Mouse (Mus musculus): ENCODE data around the gene Col4a2. TPM values are rescaled to one million over a fixed set of nuclear protein-coding genes. Genes with fewer than 3 reads are reported as not detected.

The Col4a2 gene
- total RNA-seq, 2 experiments from 2014 or later: 51.3 to 69.5 TPM

DNA sequence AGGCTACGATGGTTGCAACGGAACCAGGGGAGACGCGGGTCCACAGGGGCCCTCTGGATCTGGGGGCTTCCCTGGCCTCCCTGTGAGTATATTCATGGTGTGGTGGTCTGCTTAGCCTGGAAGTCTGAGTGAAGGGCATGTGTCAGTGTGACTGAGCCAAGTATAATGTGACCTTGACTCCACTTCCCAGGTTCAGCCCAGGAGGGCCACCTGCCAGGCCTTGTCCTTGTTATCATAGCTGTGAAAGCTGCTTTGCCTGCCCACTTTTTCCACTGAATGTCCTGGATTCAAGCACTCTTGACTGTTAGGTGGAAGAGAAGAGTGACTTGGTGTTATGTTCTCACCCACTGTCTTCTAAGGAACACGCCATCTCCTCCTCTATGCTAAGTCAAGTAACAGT, 88.6 kb downstream of the Col4a2 start:
- H3K4me3 ChIP-seq: no peak overlapping the region
- no peak for TF ChIP-seq CTCF (IDR thresholded peaks at IDR 0.05)
- no peak for DNase-seq
- intact Hi-C loops (cut with DNase I): no loop called here
- H3K27ac ChIP-seq: no peak overlapping the region

DNA sequence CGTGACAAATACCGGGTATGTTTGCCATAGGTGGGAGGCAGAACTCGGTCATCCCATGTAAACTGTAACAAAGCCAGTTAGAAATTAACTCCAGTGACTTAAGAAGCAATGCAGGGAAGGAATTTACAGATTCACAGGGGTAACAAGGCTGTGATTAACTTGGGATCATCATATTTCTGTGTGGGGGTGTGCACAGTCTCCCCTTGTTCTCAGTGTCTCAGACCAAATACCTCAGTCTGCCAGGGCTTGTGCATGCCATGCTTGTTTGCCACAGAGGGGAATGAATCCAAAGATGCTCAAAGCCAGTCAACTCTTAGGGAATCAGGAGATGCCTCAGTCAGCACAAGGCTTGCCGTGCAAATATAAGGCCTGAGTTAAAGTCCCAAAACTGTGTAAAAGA, 89.6 kb downstream of the Col4a2 start:
- no peak for TF ChIP-seq CTCF (IDR thresholded peaks at IDR 0.05)
- Histone ChIP-seq H3K4me3 (no peak overlapping the region), H3K27ac (no peak overlapping the region)
- intact Hi-C loops (cut with DNase I): no loop called here
- DNase-seq: no peak

DNA sequence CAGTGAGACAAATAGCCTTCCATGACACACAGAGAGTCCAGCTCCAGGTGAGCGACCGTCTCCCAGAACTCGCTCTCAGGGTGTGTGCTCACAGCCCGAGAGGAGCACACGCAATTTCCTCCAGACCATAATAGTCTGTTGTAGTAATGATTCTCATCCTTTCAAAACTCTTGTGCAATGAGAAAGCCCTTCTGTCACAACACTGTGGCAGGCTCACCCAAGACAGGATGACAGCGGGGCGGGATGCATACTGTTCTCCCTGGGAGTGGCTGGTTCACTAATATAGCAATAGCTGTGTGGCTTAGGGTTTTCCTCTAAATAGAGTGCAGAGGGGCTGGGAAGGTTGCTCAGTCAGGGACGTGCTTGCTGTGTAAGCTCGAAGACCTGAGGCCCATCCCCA, 91.2 kb downstream of the Col4a2 start:
- intact Hi-C loops (cut with DNase I): no loop called here
- no peak for TF ChIP-seq CTCF (IDR thresholded peaks at IDR 0.05)
- no peak for DNase-seq
- Histone ChIP-seq H3K27ac (no peak overlapping the region), H3K4me3 (no peak overlapping the region)

DNA sequence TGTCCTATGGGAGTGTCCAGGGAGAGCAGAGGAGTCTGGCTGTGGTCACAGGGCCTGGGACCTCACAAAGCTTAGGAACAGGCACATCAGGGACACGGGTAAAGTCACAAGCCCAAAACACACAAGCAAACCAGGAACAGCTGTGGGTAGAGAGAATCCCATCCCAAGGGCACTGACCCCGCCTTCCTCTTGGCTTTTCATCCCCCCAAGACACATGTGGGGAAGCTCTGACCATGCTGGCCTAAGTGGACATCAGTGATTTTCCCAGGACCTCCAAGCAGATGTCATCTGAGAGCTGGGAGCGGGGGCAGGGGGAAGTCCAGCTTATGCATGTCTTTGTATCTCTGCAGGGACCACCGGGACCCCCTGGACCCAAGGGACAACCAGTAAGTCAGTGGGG, 92.0 kb downstream of the Col4a2 start:
- no peak for TF ChIP-seq CTCF (IDR thresholded peaks at IDR 0.05)
- H3K27ac ChIP-seq: peak overlapping the region; percentile 73
- no peak overlapping the region for H3K4me3 ChIP-seq
- intact Hi-C loops (cut with DNase I): no loop called here
- DNase-seq: no peak

DNA sequence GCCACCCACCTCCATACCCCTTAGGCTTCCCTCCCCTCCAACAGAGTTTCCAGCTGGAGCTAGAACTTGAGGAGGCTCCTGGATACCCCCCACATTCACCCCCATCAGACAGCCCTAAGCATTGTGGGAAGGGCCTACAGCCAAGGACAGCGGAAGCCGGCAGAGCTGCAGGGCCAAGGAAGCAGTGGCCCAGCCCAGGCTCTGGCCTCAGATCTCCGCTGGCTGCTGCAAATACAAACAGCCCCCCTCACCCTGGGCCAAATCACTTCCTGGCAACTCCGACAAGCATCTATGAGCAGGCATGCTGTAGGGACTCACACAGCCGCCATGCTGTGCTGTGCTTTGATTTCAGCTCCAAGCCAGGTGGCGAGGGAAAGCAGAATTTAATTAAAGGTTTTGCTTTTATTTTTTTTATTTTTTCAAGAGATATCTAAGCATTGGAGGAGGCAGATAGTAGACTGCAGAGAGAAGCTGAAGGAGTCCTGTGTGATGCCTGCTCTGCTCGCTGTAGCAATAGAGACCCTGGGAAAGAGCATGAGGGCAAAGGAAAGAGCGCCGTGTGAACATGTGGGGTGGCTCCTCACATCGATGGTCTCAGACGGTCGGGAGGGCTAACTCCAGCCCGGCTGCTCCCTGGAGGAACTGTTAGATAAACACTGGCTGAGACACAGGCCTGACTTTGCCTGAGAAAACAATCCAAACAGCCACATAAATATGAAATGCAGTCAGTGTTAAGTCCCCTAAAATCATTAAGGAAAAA, 93.3 kb downstream of the Col4a2 start:
- Histone ChIP-seq H3K4me3 (no peak overlapping the region), H3K27ac (peak overlapping the region; percentile 73)
- intact Hi-C loops (cut with DNase I): no loop called here
- TF ChIP-seq CTCF (IDR thresholded peaks at IDR 0.05): peak; percentile 30
- peak; percentile 85 for DNase-seq

DNA sequence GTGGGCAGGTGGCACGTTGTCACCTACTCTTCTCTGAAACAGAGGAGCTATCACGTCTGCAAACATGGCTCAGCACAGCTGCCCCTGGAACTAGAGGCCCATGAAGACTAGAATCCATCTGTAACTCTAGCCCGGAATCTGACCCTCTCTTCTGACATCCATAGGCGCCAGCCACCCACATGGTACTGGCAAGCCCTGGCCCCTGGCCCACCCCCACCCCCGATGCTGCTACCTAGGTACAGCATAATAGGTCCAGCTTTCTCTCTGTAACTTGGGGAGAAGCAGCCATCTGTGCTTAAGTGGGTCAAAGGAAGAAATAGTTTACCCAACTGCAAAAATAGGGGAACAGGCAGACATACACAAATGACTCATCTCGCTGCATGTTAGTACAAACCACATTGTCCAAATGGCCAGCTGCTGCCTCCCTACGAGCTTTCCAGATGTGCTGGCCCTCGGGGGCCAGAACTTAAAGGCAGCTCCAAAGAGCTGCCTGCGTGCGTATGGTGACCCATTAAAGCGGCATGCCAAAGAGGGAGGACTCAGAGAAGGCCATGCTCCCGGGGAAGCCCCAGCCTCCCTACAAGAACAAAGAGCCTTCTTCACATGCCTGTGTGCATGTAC, 99.0 kb downstream of the Col4a2 start:
- TF ChIP-seq CTCF (IDR thresholded peaks at IDR 0.05): no peak
- intact Hi-C loops (cut with DNase I): no loop called here
- DNase-seq: peak; percentile 67
- no peak overlapping the region for H3K4me3 ChIP-seq
- H3K27ac ChIP-seq: peak overlapping the region; percentile 67

DNA sequence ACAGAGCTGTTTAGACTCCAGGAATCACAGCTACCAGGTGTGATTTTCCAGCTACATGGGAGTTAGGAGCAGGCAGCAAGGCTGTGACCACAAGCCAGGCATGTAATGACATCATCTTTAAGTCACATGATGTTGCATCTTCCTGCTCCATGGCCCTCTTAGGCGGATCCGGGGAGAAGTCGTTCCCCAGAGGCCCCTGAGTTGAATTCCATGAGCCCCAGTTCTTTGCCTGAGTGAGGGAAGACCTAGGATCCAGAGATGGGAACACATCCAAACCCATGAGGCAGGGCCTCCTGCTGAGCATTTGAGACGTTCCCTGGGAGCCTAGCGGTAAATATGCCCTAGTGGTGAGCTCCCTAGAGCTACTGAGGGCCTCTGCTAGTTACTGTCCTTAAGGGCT, 99.8 kb downstream of the Col4a2 start:
- intact Hi-C loops (cut with DNase I): no loop called here
- TF ChIP-seq CTCF (IDR thresholded peaks at IDR 0.05): no peak
- H3K4me3 ChIP-seq: no peak overlapping the region
- peak overlapping the region; percentile 67 for H3K27ac ChIP-seq
- no peak for DNase-seq

DNA sequence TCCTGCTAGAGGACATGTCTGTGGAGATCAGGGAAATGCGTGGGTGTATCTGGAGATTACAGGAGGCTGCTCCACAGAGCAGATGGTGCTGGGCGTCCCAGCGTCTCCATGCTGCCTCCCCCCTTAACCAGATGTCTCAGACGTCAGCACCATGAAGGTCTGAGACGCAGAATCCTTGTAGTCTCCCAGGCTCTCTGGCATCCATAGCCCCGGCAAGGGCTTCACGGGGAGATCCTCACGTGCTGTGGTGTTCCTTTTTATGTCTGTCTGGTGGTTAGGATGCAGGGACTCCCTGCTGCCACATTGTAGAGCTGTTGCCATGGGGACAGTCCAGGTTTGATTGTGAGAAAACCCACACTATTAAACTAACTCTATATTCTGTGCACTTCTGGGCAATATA, 101.7 kb downstream of the Col4a2 start:
- Histone ChIP-seq H3K4me3 (no peak overlapping the region), H3K27ac (no peak overlapping the region)
- no peak for TF ChIP-seq CTCF (IDR thresholded peaks at IDR 0.05)
- intact Hi-C loops (cut with DNase I): no loop called here
- DNase-seq: no peak

DNA sequence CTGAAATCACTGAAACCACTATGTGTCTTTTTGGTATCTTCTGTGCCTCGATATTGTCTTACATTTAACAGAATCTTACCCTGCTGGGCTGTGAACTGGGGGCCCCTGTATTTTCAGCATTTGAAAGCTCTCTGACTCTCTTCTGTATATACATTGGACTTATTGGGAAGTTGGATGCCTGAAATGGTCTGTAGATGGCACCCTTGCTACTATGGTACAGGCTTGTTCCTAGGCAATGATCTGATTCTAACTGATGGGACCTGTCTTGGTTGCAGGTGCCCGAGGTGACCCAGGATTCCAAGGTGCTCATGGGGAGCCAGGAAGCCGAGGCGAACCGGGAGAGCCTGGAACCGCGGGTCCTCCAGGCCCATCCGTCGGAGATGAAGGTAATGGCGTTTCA, 102.5 kb downstream of the Col4a2 start:
- intact Hi-C loops (cut with DNase I): no loop called here
- no peak overlapping the region for H3K27ac ChIP-seq
- no peak for DNase-seq
- peak; percentile 15; the same call in 1 of the 2 replicates for TF ChIP-seq CTCF (IDR thresholded peaks at IDR 0.05)
- H3K4me3 ChIP-seq: no peak overlapping the region

DNA sequence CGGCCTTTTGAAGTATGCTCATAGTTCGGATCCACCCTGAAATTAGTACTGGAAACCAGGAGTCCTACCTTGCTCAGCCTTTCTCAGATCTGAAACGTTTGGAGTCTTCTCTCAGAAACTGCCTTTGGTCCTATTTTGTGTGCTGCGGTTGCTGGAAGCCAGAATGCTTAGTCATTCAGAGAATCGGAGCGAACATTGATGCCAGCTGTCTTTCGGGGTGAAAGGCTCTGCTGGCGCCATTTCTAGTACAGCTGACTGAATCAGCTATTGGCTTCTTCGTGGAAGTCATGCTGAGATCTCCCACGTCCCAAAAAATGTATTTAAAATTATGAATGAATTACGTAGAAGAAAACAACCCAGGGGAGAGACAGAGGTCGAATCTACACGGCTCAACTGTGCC, 105.2 kb downstream of the Col4a2 start:
- no peak overlapping the region for H3K4me3 ChIP-seq
- no peak for TF ChIP-seq CTCF (IDR thresholded peaks at IDR 0.05)
- DNase-seq: no peak
- intact Hi-C loops (cut with DNase I): no loop called here
- 0 out of 2 replicates have a peak overlapping the region, but pooled peaks have one; percentile 20 for H3K27ac ChIP-seq

DNA sequence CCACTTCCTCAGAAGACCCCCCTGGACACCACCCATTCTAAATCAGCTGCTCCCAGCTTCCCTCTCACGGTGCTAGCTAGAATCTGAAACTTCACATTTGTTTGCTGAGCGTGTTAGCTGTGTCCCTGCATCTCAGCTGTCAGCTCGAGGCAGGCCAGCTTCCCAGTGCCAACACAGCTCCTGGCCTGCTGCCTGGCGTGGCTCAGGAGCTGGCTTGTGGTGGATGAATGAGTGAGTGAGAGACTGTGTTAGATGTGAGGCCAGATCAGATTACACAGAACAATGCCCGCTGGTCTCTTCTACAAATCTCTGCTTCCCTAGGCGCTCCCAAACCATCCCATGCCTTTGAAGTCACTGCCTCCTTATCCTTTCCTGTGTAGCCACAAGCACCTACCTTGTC, 106.6 kb downstream of the Col4a2 start:
- intact Hi-C loops (cut with DNase I): no loop called here

DNA sequence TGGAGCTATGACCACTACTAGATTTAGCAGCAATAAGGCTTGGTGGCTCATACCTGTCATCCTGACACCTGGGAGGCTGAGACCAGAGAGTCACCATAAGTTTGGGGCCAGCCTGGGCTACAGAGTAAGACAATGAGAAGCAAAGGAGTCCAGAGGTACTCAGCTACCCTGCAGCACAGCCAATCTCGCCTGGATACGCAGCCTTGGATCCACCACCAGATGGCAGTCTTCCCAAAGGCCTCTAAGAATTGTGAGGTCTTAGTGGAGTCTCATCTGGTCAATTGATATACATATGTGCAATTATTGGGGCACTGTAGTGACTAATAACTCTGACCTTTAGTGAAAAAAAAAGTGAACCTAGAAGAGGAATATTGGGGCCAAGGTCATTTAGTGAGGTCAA, 107.0 kb downstream of the Col4a2 start:
- H3K27ac ChIP-seq: no peak overlapping the region
- no peak overlapping the region for H3K4me3 ChIP-seq
- TF ChIP-seq CTCF (IDR thresholded peaks at IDR 0.05): peak; percentile 79
- intact Hi-C loops (cut with DNase I): loop anchor here (10.0 kb wide), 1 partner anchor 195 kb away; no protein-coding TSS in a partner anchor
- DNase-seq: peak; percentile 71

More for the DNA sequence above, 106.6 kb downstream of the Col4a2 start:
- Histone ChIP-seq H3K27ac (peak overlapping the region; percentile 68), H3K4me3 (peak overlapping the region; percentile 28)
- DNase-seq: peak; percentile 88
- TF ChIP-seq CTCF (IDR thresholded peaks at IDR 0.05): no peak

DNA sequence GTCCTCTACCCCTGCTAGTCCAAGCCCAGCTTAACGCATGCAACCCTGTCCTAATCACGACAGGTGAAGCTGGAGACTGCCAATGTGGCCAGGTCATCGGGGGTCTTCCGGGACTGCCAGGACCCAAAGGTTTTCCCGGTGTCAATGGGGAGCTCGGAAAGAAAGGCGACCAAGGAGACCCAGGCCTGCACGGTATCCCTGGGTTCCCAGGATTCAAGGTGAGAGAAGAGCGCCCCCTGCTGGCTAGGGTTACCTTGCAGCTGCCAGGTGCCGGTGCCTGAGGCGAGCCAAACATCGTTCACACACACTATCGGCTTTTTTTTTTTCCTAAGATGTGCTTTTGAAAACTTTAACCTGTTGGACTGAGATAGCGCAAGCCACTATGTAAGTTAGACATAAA, 108.5 kb downstream of the Col4a2 start:
- Histone ChIP-seq H3K4me3 (no peak overlapping the region), H3K27ac (no peak overlapping the region)
- DNase-seq: peak; percentile 79
- TF ChIP-seq CTCF (IDR thresholded peaks at IDR 0.05): peak; percentile 79
- intact Hi-C loops (cut with DNase I): loop anchor here (10.0 kb wide), 1 partner anchor 194 kb away; no protein-coding TSS in a partner anchor

Data from gastrocnemius, adult 2 months (tissue).